Mouse (Mus musculus) midbrain, postnatal 0 days (tissue): ENCODE measurements around the gene Olfr517. TPM values are rescaled to one million over a fixed set of nuclear protein-coding genes. Genes with fewer than 3 reads are reported as not detected.

ENCODE experiments used
- ATAC-seq: fragments of 200-750 bp; cut with Nextera tagmentation; 2 replicates; pipeline ENCODE4 v1.8.0; 2017; ENCODE audit warnings: moderate number of reproducible peaks, mild to moderate bottlenecking, moderate TSS enrichment, moderate library complexity; ENCODE audit not compliant: low FRiP score
- DNase-seq: peaks from one replicate; pipeline ENCODE4 v3.0.0-alpha.2; 2015; ENCODE audit warnings: low spot score
- H3K27ac ChIP-seq: fragments of 300-500 bp; sonication (generic); 2 replicates; pipeline ENCODE4 v1.5.1; 2014; ENCODE audit warnings: low read depth, mild to moderate bottlenecking, low read length, mixed read lengths
- H3K27me3 ChIP-seq: fragments of 300-500 bp; sonication (generic); 2 replicates; pipeline ENCODE4 v1.6.1; 2014; ENCODE audit warnings: low read length, control low read depth, mixed read lengths; ENCODE audit not compliant: insufficient read depth
- H3K36me3 ChIP-seq: fragments of 300-500 bp; sonication (generic); 2 replicates; pipeline ENCODE4 v1.6.1; 2014; ENCODE audit warnings: low read length, control low read depth, mixed read lengths; ENCODE audit not compliant: insufficient read depth
- H3K4me1 ChIP-seq: fragments of 300-500 bp; sonication (generic); 2 replicates; pipeline ENCODE4 v1.6.1; 2014; ENCODE audit warnings: mild to moderate bottlenecking, control low read depth, antibody characterized with exemption, low read length, mixed read lengths; ENCODE audit not compliant: insufficient read depth
- H3K4me2 ChIP-seq: fragments of 300-500 bp; sonication (generic); 2 replicates; pipeline ENCODE4 v1.6.1; 2014; ENCODE audit warnings: low read depth, mild to moderate bottlenecking, low read length, mixed read lengths; ENCODE audit not compliant: poor library complexity, severe bottlenecking
- H3K4me3 ChIP-seq: fragments of 300-500 bp; sonication (generic); 2 replicates; pipeline ENCODE4 v1.5.1; 2014; ENCODE audit warnings: low read depth, mild to moderate bottlenecking, low read length, moderate library complexity
- H3K9ac ChIP-seq: fragments of 300-500 bp; sonication (generic); replicated peaks from 2 replicates; pipeline ENCODE4 v1.6.1; 2014; ENCODE audit warnings: mild to moderate bottlenecking, low read length, moderate library complexity, mixed read lengths; ENCODE audit not compliant: poor library complexity, severe bottlenecking
- H3K9me3 ChIP-seq: fragments of 300-500 bp; sonication (generic); 2 replicates; pipeline ENCODE4 v1.6.1; 2016; ENCODE audit warnings: low read length, control low read depth
- CTCF ChIP-seq: IDR thresholded peaks from 2 replicates; pipeline ENCODE4 v1.5.1; 2016; ENCODE audit warnings: antibody characterized with exemption, mild to moderate bottlenecking
- WGBS: fragments of 180-500 bp; shearing (Covaris S2); extraction: QIAGEN DNeasy Blood & Tissue Kit; methylation state at CpG from one replicate; pipeline ENCODE4 v1.1.7; 2014; 5-methylcytosine and 5-hydroxymethylcytosine counted together
- polyA plus RNA-seq: library from polyadenylated mRNA; unstranded; fragments of >200 nt; fragmentation: Nextera tagmentation; extraction: Ambion mirVana; gene quantifications from 2 replicates; pipeline ENCODE4 v1.2.1, GENCODE M21; 2015
- total RNA-seq: library from RNA; depleted of rRNA; stranded (reverse); fragments of >200 nt; gene quantifications from 2 replicates; pipeline ENCODE4 v1.2.3, GENCODE M21; 2014; rRNA removed

Gene Olfr517
- total RNA-seq (not detected in 2 replicates), polyA plus RNA-seq (not detected in 2 replicates)

DNA sequence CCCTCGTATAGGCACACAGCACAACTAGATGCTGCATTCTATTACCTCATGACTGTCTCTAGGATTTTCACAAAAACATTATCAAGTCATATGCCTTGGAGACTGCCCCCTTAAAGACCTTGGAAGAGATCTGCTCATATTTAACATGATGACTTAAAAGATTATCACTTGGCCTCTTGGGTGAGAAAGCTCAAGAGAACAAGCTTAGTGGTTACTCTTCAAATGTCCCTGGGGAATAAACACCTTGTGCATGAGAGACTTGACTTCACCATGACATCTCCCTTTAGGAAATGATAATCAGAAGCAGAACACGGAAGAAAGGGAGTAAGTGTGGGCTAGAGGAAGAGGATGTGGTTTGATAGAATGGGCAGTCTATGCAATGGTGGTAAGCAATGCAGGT, at the start of gene Olfr517:
Olfr517 (minus strand) TSS at position 101 of the 400 bp plus-strand sequence.
- H3K9ac ChIP-seq = no peak within 1 kb of the TSS
- H3K36me3 ChIP-seq = no peaks in the 10 kb centered on the region
- H3K27me3 ChIP-seq = no peaks in the 10 kb centered on the region
- ATAC-seq (no peak), DNase-seq (no peak)
- no peaks in the 10 kb centered on the region for H3K4me1 ChIP-seq
- no peak within 1 kb of the TSS for H3K4me3 ChIP-seq
- no peaks in the 10 kb centered on the region for H3K9me3 ChIP-seq
- TF ChIP-seq CTCF = no peak
- no peak within 1 kb of the TSS for H3K27ac ChIP-seq
- 66% methylated on average over 2 of the region's 2 CpGs for WGBS
- H3K4me2 ChIP-seq = no peak within 1 kb of the TSS

DNA sequence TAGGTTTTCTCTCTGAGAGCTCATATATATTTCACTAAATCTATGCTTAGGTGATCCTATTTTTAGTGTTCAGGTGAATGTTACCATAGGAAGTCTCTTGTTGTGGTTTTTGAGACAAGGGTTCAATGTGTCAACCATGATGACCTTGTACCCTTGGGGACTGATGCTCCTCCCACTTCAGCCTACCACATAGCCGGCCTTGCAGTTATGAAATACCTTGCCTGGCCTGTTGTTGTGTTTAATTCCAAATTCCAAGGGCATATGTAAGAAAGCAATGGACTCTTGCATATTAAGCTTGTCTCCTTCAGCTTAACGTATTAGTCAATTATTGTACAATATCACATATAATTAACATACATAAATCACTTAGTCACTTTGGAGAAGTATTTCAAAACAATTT, 31.8 kb upstream of the Olfr517 start:
- no peaks in the 10 kb centered on the region for H3K9me3 ChIP-seq
- no peak overlapping the region for H3K9ac ChIP-seq
- ATAC-seq (no peak), DNase-seq (no peak)
- H3K27ac ChIP-seq = no peak overlapping the region
- 82% methylated on average over 2 of the region's 2 CpGs for WGBS
- no peaks in the 10 kb centered on the region for H3K4me1 ChIP-seq
- no peaks in the 10 kb centered on the region for H3K36me3 ChIP-seq
- no peak overlapping the region for H3K4me3 ChIP-seq
- TF ChIP-seq CTCF = no peak
- no peaks in the 10 kb centered on the region for H3K27me3 ChIP-seq
- H3K4me2 ChIP-seq = no peak overlapping the region

DNA sequence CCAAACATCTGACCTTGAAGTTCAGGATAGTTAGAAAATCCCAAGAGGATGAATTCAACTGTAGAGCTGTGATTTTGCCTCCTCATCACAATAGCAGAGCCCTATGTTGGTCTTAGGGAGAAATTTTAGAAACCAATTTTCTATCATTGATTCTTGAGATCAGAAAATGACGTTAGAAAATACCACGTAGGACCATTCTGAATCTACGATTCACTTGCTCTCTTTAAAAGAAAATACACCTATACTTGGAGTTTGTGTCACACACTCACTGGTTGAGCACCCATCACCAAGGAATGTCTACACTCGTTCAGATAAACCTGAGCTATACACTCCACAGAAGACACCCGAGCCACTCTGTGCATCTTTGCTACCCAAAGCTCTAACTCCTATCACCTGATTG, 22.1 kb upstream of the Olfr517 start, which contains the start of gene Olfr519:
Olfr519 (minus strand) TSS at position 101 of the 400 bp plus-strand sequence.
- no peaks in the 10 kb centered on the region for H3K4me1 ChIP-seq
- H3K9ac ChIP-seq = no peak within 1 kb of the TSS
- H3K4me3 ChIP-seq = no peak within 1 kb of the TSS
- no peak within 1 kb of the TSS for H3K27ac ChIP-seq
- no peaks in the 10 kb centered on the region for H3K36me3 ChIP-seq
- TF ChIP-seq CTCF = no peak
- H3K27me3 ChIP-seq = no peaks in the 10 kb centered on the region
- ATAC-seq = no peak
- DNase-seq = no peak
- H3K9me3 ChIP-seq = no peaks in the 10 kb centered on the region
- WGBS = 87% methylated on average over 5 of the region's 5 CpGs
- no peak within 1 kb of the TSS for H3K4me2 ChIP-seq

DNA sequence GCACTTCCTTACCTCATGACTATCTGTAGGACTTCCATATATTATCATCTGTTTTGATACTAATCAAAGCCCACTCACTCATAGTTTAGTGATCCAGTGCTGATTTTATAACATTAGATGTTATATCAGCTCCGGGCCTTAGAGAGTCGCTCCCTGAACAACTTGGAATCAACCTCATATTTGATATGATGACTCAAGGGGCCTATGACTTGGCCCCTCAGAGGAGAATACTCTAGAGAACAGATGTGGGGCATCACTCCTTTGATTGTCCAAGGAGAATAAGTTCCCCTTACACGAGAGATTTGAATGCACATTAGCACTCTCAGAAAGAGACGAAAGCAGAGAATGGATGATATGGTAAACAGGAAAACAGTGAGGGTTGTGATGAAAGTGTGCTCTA, 12.7 kb upstream of the Olfr517 start, which contains the start of gene Olfr518:
Olfr518 (minus strand) TSS at position 101 of the 400 bp plus-strand sequence.
- H3K27ac ChIP-seq = no peak within 1 kb of the TSS
- no peaks in the 10 kb centered on the region for H3K36me3 ChIP-seq
- ATAC-seq (no peak), DNase-seq (no peak)
- H3K4me3 ChIP-seq = no peak within 1 kb of the TSS
- no peak within 1 kb of the TSS for H3K9ac ChIP-seq
- no peaks in the 10 kb centered on the region for H3K4me1 ChIP-seq
- no peak for TF ChIP-seq CTCF
- no peaks in the 10 kb centered on the region for H3K27me3 ChIP-seq
- H3K4me2 ChIP-seq = no peak within 1 kb of the TSS
- 81% methylated on average over 4 of the region's 4 CpGs for WGBS
- H3K9me3 ChIP-seq = no peaks in the 10 kb centered on the region

DNA sequence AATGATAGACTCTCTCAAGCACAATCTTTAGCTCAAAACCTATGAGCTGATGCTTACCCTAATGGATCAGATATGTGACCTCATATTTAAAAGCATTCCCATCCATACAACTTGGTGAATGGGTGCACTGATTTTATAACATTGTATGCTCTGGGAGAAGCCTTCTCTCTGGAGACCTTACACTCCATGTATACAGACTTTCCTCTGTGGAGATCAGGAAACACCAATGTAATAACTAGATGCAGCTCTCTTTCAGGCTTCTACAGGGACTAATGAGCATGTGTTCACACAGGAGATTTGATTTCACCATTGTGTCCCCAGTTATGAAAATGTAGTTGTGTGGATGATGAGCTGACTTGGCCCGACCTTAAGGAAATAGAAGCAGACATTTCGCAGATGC, 21.8 kb downstream of the Olfr517 start, which contains the start of gene Olfr516:
Olfr516 (minus strand) TSS at position 101 of the 400 bp plus-strand sequence.
- Histone ChIP-seq H3K4me3 (no peak within 1 kb of the TSS), H3K4me2 (no peak within 1 kb of the TSS), H3K4me1 (no peaks in the 10 kb centered on the region), H3K9me3 (no peaks in the 10 kb centered on the region), H3K36me3 (no peaks in the 10 kb centered on the region), H3K27me3 (no peaks in the 10 kb centered on the region), H3K9ac (no peak within 1 kb of the TSS), H3K27ac (no peak within 1 kb of the TSS)
- 88% methylated on average over 2 of the region's 2 CpGs for WGBS
- no peak for DNase-seq
- no peak for TF ChIP-seq CTCF
- no peak for ATAC-seq

DNA sequence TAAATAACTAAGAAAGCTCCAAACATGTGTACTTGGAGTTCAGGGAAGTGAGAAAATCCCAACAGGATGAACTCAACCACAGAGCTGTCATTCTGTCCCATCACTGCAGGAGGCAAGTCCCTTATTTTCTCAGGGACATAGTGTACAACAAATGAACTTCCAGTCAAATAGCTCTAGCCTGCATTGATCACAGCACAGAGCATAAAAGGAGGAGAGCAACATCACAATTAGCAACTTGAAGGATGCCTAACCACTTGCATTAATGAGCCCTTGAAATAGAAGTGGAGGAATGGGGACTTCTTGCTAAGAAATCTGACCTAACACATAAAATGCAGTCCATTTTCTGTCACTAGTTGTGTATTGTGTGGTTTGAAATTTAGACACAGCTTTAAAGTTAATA, 46.3 kb downstream of the Olfr517 start, which contains the start of gene Olfr514:
Olfr514 (minus strand) TSS at position 101 of the 400 bp plus-strand sequence.
- ATAC-seq = no peak
- Histone ChIP-seq H3K36me3 (no peaks in the 10 kb centered on the region), H3K9me3 (no peaks in the 10 kb centered on the region), H3K4me2 (no peak within 1 kb of the TSS), H3K4me1 (no peaks in the 10 kb centered on the region), H3K27ac (no peak within 1 kb of the TSS), H3K27me3 (no peaks in the 10 kb centered on the region), H3K4me3 (no peak within 1 kb of the TSS), H3K9ac (no peak within 1 kb of the TSS)
- no peak for TF ChIP-seq CTCF
- DNase-seq = no peak

Other genes with a start within 250 kb of the Olfr517 start
- gene Olfr508, start 242.4 kb downstream of the Olfr517 start, total RNA-seq = not detected in 2 replicates
- not detected in 2 replicates for gene Olfr508, start 242.4 kb downstream of the Olfr517 start, polyA plus RNA-seq
- gene Olfr509, start 220.5 kb downstream of the Olfr517 start, total RNA-seq = 0.05 TPM in 1 of 2 replicates, not detected in the other
- not detected in 2 replicates for gene Olfr509, start 220.5 kb downstream of the Olfr517 start, polyA plus RNA-seq
- gene Olfr510, start 206.0 kb downstream of the Olfr517 start, total RNA-seq = not detected in 2 replicates
- gene Olfr510, start 206.0 kb downstream of the Olfr517 start, polyA plus RNA-seq = not detected in 2 replicates
- not detected in 2 replicates for gene Olfr512, start 159.1 kb downstream of the Olfr517 start, total RNA-seq
- not detected in 2 replicates for gene Olfr512, start 159.1 kb downstream of the Olfr517 start, polyA plus RNA-seq
- not detected in 2 replicates for gene Olfr513, start 121.4 kb downstream of the Olfr517 start, total RNA-seq
- gene Olfr513, start 121.4 kb downstream of the Olfr517 start, polyA plus RNA-seq = not detected in 2 replicates
- not detected in 2 replicates for gene Olfr514, start 46.4 kb downstream of the Olfr517 start, total RNA-seq
- not detected in 2 replicates for gene Olfr514, start 46.4 kb downstream of the Olfr517 start, polyA plus RNA-seq
- gene Olfr516, start 21.9 kb downstream of the Olfr517 start, total RNA-seq = not detected in 2 replicates
- not detected in 2 replicates for gene Olfr516, start 21.9 kb downstream of the Olfr517 start, polyA plus RNA-seq
- not detected in 2 replicates for gene Olfr518, start 12.6 kb upstream of the Olfr517 start, total RNA-seq
- gene Olfr518, start 12.6 kb upstream of the Olfr517 start, polyA plus RNA-seq = not detected in 2 replicates
- gene Olfr519, start 22.0 kb upstream of the Olfr517 start, total RNA-seq = not detected in 2 replicates
- not detected in 2 replicates for gene Olfr519, start 22.0 kb upstream of the Olfr517 start, polyA plus RNA-seq
- 0.22 TPM in 1 of 2 replicates, not detected in the other for gene Nlrp10, start 57.8 kb upstream of the Olfr517 start, total RNA-seq
- not detected in 2 replicates for gene Nlrp10, start 57.8 kb upstream of the Olfr517 start, polyA plus RNA-seq
- 121 TPM in 2 replicates for gene Eif3f, start 62.0 kb upstream of the Olfr517 start, total RNA-seq
- gene Eif3f, start 62.0 kb upstream of the Olfr517 start, polyA plus RNA-seq = 73.9 and 77.8 TPM in 2 replicates
- 159 and 207 TPM in 2 replicates for gene Tub, start 78.0 kb upstream of the Olfr517 start, total RNA-seq
- gene Tub, start 78.0 kb upstream of the Olfr517 start, polyA plus RNA-seq = 42.8 and 44.3 TPM in 2 replicates
- 62.8 and 65.0 TPM in 2 replicates for gene Ric3, start 211.0 kb upstream of the Olfr517 start, total RNA-seq
- gene Ric3, start 211.0 kb upstream of the Olfr517 start, polyA plus RNA-seq = 42.1 and 42.2 TPM in 2 replicates